In genomic region chr15:101066364-101066847, GRCm38 (mm10) we compare ENCODE assay signal across 13 mouse cellular contexts. TPM values are rescaled to one million over a fixed set of nuclear protein-coding genes. Genes with fewer than 3 reads are reported as not detected.
DNase-seq lines count a peak whose midpoint lies in the region; ATAC-seq lines count a peak whose summit lies in the region.
"Had no signal": no experiment of that assay in that cellular context is flagged by ENCODE, and none has a peak within 500 bp of the region (broad histone marks: within the 10 kb centered on the region; RNA-seq: fewer than 3 reads in every experiment).

No protein-coding gene starts in this region.

- H3K4me1 ChIP-seq in intestine, embryonic 15.5 days (replicated peaks): peaks cover 65% of the 10 kb centered on the region
- H3K4me1 ChIP-seq in intestine, embryonic 16.5 days (ENCODE audit: control insufficient read depth, insufficient read depth, low read length): peaks cover 48% of the 10 kb centered on the region
- no peaks in the 10 kb centered on the region for H3K4me1 ChIP-seq in forebrain, embryonic 14.5 days (ENCODE audit: control insufficient read depth, insufficient read depth, low read length)
- peaks cover 83% of the 10 kb centered on the region for H3K4me1 ChIP-seq in midbrain, embryonic 13.5 days (replicated peaks)

- no peaks in the 10 kb centered on the region for H3K36me3 ChIP-seq in intestine, embryonic 15.5 days
- H3K36me3 ChIP-seq in intestine, embryonic 16.5 days (ENCODE audit: control insufficient read depth, insufficient read depth, low read length): no peaks in the 10 kb centered on the region
- no peaks in the 10 kb centered on the region for H3K36me3 ChIP-seq in forebrain, embryonic 14.5 days (ENCODE audit: control insufficient read depth, insufficient read depth, low read length)
- no peaks in the 10 kb centered on the region for H3K36me3 ChIP-seq in midbrain, embryonic 13.5 days
- H3K36me3 ChIP-seq: limb, embryonic 13.5 days had no signal

- H3K4me3 ChIP-seq in intestine, embryonic 15.5 days (replicated peaks): no peak overlapping the region
- no peak overlapping the region for H3K4me3 ChIP-seq in intestine, embryonic 16.5 days (ENCODE audit: low read length)
- H3K4me3 ChIP-seq in forebrain, embryonic 14.5 days (ENCODE audit: low read depth, low read length): no peak overlapping the region
- no peak overlapping the region for H3K4me3 ChIP-seq in midbrain, embryonic 13.5 days (replicated peaks)
- H3K4me3 ChIP-seq: layer of hippocampus, adult 2 months; limb, embryonic 13.5 days had no signal

- DNase-seq in embryo, embryonic 10.5 days (ENCODE audit: low spot score): peak; percentile 80
- DNase-seq in forebrain, embryonic 14.5 days (ENCODE audit: low spot score): no peak
- DNase-seq in layer of hippocampus, adult 9-11 months: no peak
- no peak for DNase-seq in ovary, postnatal 36 days (ENCODE audit: low spot score)
- no peak for DNase-seq in urinary bladder, adult 2 months (ENCODE audit: low spot score)

- H3K9me3 ChIP-seq in intestine, embryonic 15.5 days: no peaks in the 10 kb centered on the region
- no peaks in the 10 kb centered on the region for H3K9me3 ChIP-seq in intestine, embryonic 16.5 days (ENCODE audit: control insufficient read depth, low read length)
- no peaks in the 10 kb centered on the region for H3K9me3 ChIP-seq in forebrain, embryonic 14.5 days (replicated peaks; ENCODE audit: control insufficient read depth, low read length)
- H3K9me3 ChIP-seq in midbrain, embryonic 13.5 days: no peaks in the 10 kb centered on the region
- H3K9me3 ChIP-seq: limb, embryonic 13.5 days had no signal

- H3K9ac ChIP-seq in intestine, embryonic 15.5 days: peak overlapping the region; percentile 8; the same call in 1 of the 2 replicates
- H3K9ac ChIP-seq in intestine, embryonic 16.5 days (ENCODE audit: low read depth, low read length): no peak overlapping the region
- H3K9ac ChIP-seq in forebrain, embryonic 14.5 days (ENCODE audit: low read length): no peak overlapping the region
- H3K9ac ChIP-seq in midbrain, embryonic 13.5 days (replicated peaks): 0 out of 2 replicates have a peak overlapping the region, but pooled peaks have one; percentile 25
- H3K9ac ChIP-seq: limb, embryonic 13.5 days had no signal

- no peak overlapping the region for H3K4me2 ChIP-seq in intestine, embryonic 15.5 days (replicated peaks)
- no peak overlapping the region for H3K4me2 ChIP-seq in intestine, embryonic 16.5 days (ENCODE audit: low read depth, low read length)
- no peak overlapping the region for H3K4me2 ChIP-seq in forebrain, embryonic 14.5 days (ENCODE audit: low read length)
- H3K4me2 ChIP-seq in midbrain, embryonic 13.5 days (replicated peaks): no peak overlapping the region
- H3K4me2 ChIP-seq: heart, embryonic 11.5 days; limb, embryonic 13.5 days had no signal

- no peaks in the 10 kb centered on the region for H3K27me3 ChIP-seq in intestine, embryonic 15.5 days (replicated peaks)
- H3K27me3 ChIP-seq in intestine, embryonic 16.5 days (replicated peaks; ENCODE audit: control insufficient read depth, insufficient read depth, low read length): no peaks in the 10 kb centered on the region
- H3K27me3 ChIP-seq in forebrain, embryonic 14.5 days (replicated peaks; ENCODE audit: control insufficient read depth, insufficient read depth, low read length): no peaks in the 10 kb centered on the region
- no peaks in the 10 kb centered on the region for H3K27me3 ChIP-seq in midbrain, embryonic 13.5 days
- H3K27me3 ChIP-seq: limb, embryonic 13.5 days had no signal

- no peak overlapping the region for H3K27ac ChIP-seq in intestine, embryonic 15.5 days
- H3K27ac ChIP-seq in intestine, embryonic 16.5 days (ENCODE audit: low read length): no peak overlapping the region
- no peak overlapping the region for H3K27ac ChIP-seq in forebrain, embryonic 14.5 days (ENCODE audit: low read depth, low read length)
- H3K27ac ChIP-seq in midbrain, embryonic 13.5 days: peak overlapping the region; percentile 66
- H3K27ac ChIP-seq: layer of hippocampus, adult 2 months; limb, embryonic 13.5 days had no signal

- 40% methylated on average over 6 of the region's 6 CpGs for WGBS in intestine, embryonic 15.5 days
- WGBS in intestine, embryonic 16.5 days: 27% methylated on average over 6 of the region's 6 CpGs
- WGBS in forebrain, embryonic 14.5 days: 13% methylated on average over 5 of the region's 6 CpGs
- 6% methylated on average over 6 of the region's 6 CpGs for WGBS in midbrain, embryonic 13.5 days

- ATAC-seq in intestine, embryonic 15.5 days: no peak
- ATAC-seq in intestine, embryonic 16.5 days: no peak
- peak; percentile 30; the same call in 1 of the 2 replicates for ATAC-seq in forebrain, embryonic 14.5 days
- ATAC-seq in midbrain, embryonic 13.5 days: peak; percentile 44

RNA-seq across cellular contexts. Expression of gene Fignl2, which starts 12.0 kb away (rescaled TPM):
- 0.18 and 0.19 TPM in 2 replicates for polyA plus RNA-seq in intestine, embryonic 15.5 days (2015; fragmentation: Nextera tagmentation; extraction: Ambion mirVana)
- 0.12 TPM in 2 replicates for polyA plus RNA-seq in intestine, embryonic 16.5 days (2015; fragmentation: Nextera tagmentation; extraction: Ambion mirVana)
- polyA plus RNA-seq in forebrain, embryonic 14.5 days (2014; fragmentation: Nextera tagmentation; extraction: Ambion mirVana): 0.09 TPM in 1 of 2 replicates, not detected in the other
- polyA plus RNA-seq in midbrain, embryonic 13.5 days (2015; fragmentation: Nextera tagmentation; extraction: Ambion mirVana): 0.11 and 0.15 TPM in 2 replicates
- polyA plus RNA-seq in urinary bladder, adult 2 months (2012; rRNA removed): 7.3 and 7.5 TPM in 2 replicates

RNA-seq across cellular contexts. Expression of gene Gm47841, which starts 19.2 kb away (rescaled TPM):
- polyA plus RNA-seq in intestine, embryonic 15.5 days (2015; fragmentation: Nextera tagmentation; extraction: Ambion mirVana): not detected in 2 replicates
- not detected in 2 replicates for polyA plus RNA-seq in intestine, embryonic 16.5 days (2015; fragmentation: Nextera tagmentation; extraction: Ambion mirVana)
- polyA plus RNA-seq in forebrain, embryonic 14.5 days (2014; fragmentation: Nextera tagmentation; extraction: Ambion mirVana): not detected in 2 replicates
- not detected in 2 replicates for polyA plus RNA-seq in midbrain, embryonic 13.5 days (2015; fragmentation: Nextera tagmentation; extraction: Ambion mirVana)
- polyA plus RNA-seq in urinary bladder, adult 2 months (2012; rRNA removed): 0.09 and 0.15 TPM in 2 replicates
- polyA plus RNA-seq: heart, embryonic 11.5 days; intestine, embryonic 14.5 days; limb, embryonic 13.5 days; small intestine, adult 2 months had no signal

RNA-seq across cellular contexts. Expression of gene Ankrd33, which starts 49.1 kb away (rescaled TPM):
- not detected in 2 replicates for polyA plus RNA-seq in intestine, embryonic 15.5 days (2015; fragmentation: Nextera tagmentation; extraction: Ambion mirVana)
- polyA plus RNA-seq in intestine, embryonic 16.5 days (2015; fragmentation: Nextera tagmentation; extraction: Ambion mirVana): not detected in 2 replicates
- not detected in 2 replicates for polyA plus RNA-seq in forebrain, embryonic 14.5 days (2014; fragmentation: Nextera tagmentation; extraction: Ambion mirVana)
- polyA plus RNA-seq in midbrain, embryonic 13.5 days (2015; fragmentation: Nextera tagmentation; extraction: Ambion mirVana): not detected in 2 replicates
- polyA plus RNA-seq in urinary bladder, adult 2 months (2012; rRNA removed): not detected in 2 replicates
- polyA plus RNA-seq: heart, embryonic 11.5 days; intestine, embryonic 14.5 days; limb, embryonic 13.5 days; small intestine, adult 2 months had no signal

Comparison
In these comparisons a context has a peak if more than half of its experiments do, and no peak if none do; other contexts are left out.
1. H3K9ac ChIP-seq: peak in intestine, embryonic 15.5 days (single experiment) and midbrain, embryonic 13.5 days (single experiment); none in intestine, embryonic 16.5 days (single experiment) and forebrain, embryonic 14.5 days (single experiment).
2. ATAC-seq: peak in forebrain, embryonic 14.5 days (single experiment) and midbrain, embryonic 13.5 days (single experiment); none in intestine, embryonic 15.5 days (single experiment) and intestine, embryonic 16.5 days (single experiment).